Mouse (Mus musculus) intestine, postnatal 0 days (tissue): Measurements from ENCODE around the gene Ccdc60. TPM values are rescaled to one million over a fixed set of nuclear protein-coding genes. Genes with fewer than 3 reads are reported as not detected.
A peak's percentile ranks its signal among the peaks of the same experiment; 100 is the strongest.

ENCODE experiments used
- ATAC-seq: fragments of 200-750 bp; cut with Nextera tagmentation; 2 replicates; pipeline ENCODE4 v1.8.0; 2017; ENCODE audit warnings: mild to moderate bottlenecking, moderate TSS enrichment, moderate library complexity
- H3K27ac ChIP-seq: fragments of 300-500 bp; sonication (generic); 2 replicates; pipeline ENCODE4 v1.5.1; 2014; ENCODE audit warnings: mild to moderate bottlenecking, low read depth, low read length, moderate library complexity
- H3K27me3 ChIP-seq: fragments of 300-500 bp; sonication (generic); replicated peaks from 2 replicates; pipeline ENCODE4 v1.6.1; 2014; ENCODE audit warnings: low read length, mixed read lengths; ENCODE audit not compliant: control insufficient read depth, insufficient read depth
- H3K36me3 ChIP-seq: fragments of 300-500 bp; sonication (generic); 2 replicates; pipeline ENCODE4 v1.6.1; 2014; ENCODE audit warnings: mild to moderate bottlenecking, moderate library complexity; ENCODE audit not compliant: control insufficient read depth, insufficient read depth
- H3K4me1 ChIP-seq: fragments of 300-500 bp; sonication (generic); replicated peaks from 2 replicates; pipeline ENCODE4 v1.6.1; 2014; ENCODE audit warnings: antibody characterized with exemption, low read length, mixed read lengths; ENCODE audit not compliant: control insufficient read depth, insufficient read depth
- H3K4me2 ChIP-seq: fragments of 300-500 bp; sonication (generic); replicated peaks from 2 replicates; pipeline ENCODE4 v1.6.1; 2014; ENCODE audit warnings: low read depth, mild to moderate bottlenecking, moderate library complexity
- H3K4me3 ChIP-seq: fragments of 300-500 bp; sonication (generic); 2 replicates; pipeline ENCODE4 v1.5.1; 2014; ENCODE audit warnings: low read depth, low read length
- H3K9ac ChIP-seq: fragments of 300-500 bp; sonication (generic); 2 replicates; pipeline ENCODE4 v1.6.1; 2014; ENCODE audit warnings: mild to moderate bottlenecking, low read depth, low read length
- H3K9me3 ChIP-seq: fragments of 300-500 bp; sonication (generic); 2 replicates; pipeline ENCODE4 v1.6.1; 2016; ENCODE audit warnings: mixed run types; ENCODE audit not compliant: control insufficient read depth
- CTCF ChIP-seq: sonication (generic); IDR thresholded peaks from 2 replicates; pipeline ENCODE4 v1.5.1; 2016; ENCODE audit warnings: low read depth, mild to moderate bottlenecking, control low read depth, antibody characterized with exemption, moderate library complexity
- WGBS: fragments of 180-500 bp; shearing (Covaris S2); extraction: QIAGEN DNeasy Blood & Tissue Kit; methylation state at CpG from one replicate; pipeline ENCODE4 v1.1.7; 2014; 5-methylcytosine and 5-hydroxymethylcytosine counted together
- polyA plus RNA-seq: library from polyadenylated mRNA; unstranded; fragments of >200 nt; fragmentation: Nextera tagmentation; extraction: Ambion mirVana; gene quantifications from 2 replicates; pipeline ENCODE4 v1.2.1, GENCODE M21; 2015

Ccdc60 gene
- polyA plus RNA-seq, 1 experiment from 2014 or later = 0.77 TPM

- Histone ChIP-seq H3K4me2 (no peak overlapping the region), H3K27ac (no peak overlapping the region)
- WGBS = 63% methylated on average over 11 of the region's 11 CpGs
These were observed 79.2 kb downstream of the Ccdc60 start for GRCm38 (mm10) chr5:116209378-116210091.

GRCm38 (mm10) chr5:116208741-116209368 lies 79.9 kb downstream of the Ccdc60 start:
- Histone ChIP-seq H3K4me2 (no peak overlapping the region), H3K27me3 (no peaks in the 10 kb centered on the region), H3K4me3 (no peak overlapping the region), H3K4me1 (no peaks in the 10 kb centered on the region), H3K9me3 (no peaks in the 10 kb centered on the region), H3K36me3 (no peaks in the 10 kb centered on the region), H3K9ac (no peak overlapping the region), H3K27ac (no peak overlapping the region)
- WGBS = 31% methylated on average over 16 of the region's 16 CpGs
- no peak for TF ChIP-seq CTCF
- ATAC-seq = no peak

More at GRCm38 (mm10) chr5:116209378-116210091, 79.2 kb downstream of the Ccdc60 start:
- TF ChIP-seq CTCF = no peak
- Histone ChIP-seq H3K9me3 (no peaks in the 10 kb centered on the region), H3K27me3 (no peaks in the 10 kb centered on the region), H3K9ac (no peak overlapping the region), H3K4me3 (no peak overlapping the region), H3K36me3 (no peaks in the 10 kb centered on the region), H3K4me1 (no peaks in the 10 kb centered on the region)
- no peak for ATAC-seq

GRCm38 (mm10) chr5:116202692-116203091 lies 86.1 kb downstream of the Ccdc60 start:
- no peak for TF ChIP-seq CTCF
- no peak for ATAC-seq
- 87% methylated on average over 5 of the region's 5 CpGs for WGBS

GRCm38 (mm10) chr5:116194499-116194898 lies 94.3 kb downstream of the Ccdc60 start:
- Histone ChIP-seq H3K4me2 (no peak overlapping the region), H3K4me1 (no peaks in the 10 kb centered on the region), H3K27me3 (no peaks in the 10 kb centered on the region), H3K4me3 (no peak overlapping the region), H3K36me3 (no peaks in the 10 kb centered on the region), H3K9me3 (no peaks in the 10 kb centered on the region), H3K9ac (no peak overlapping the region), H3K27ac (no peak overlapping the region)
- no peak for ATAC-seq
- TF ChIP-seq CTCF = no peak
- WGBS = 40% methylated on average over 11 of the region's 11 CpGs

More at GRCm38 (mm10) chr5:116202692-116203091, 86.1 kb downstream of the Ccdc60 start:
- no peak overlapping the region for H3K9ac ChIP-seq
- no peaks in the 10 kb centered on the region for H3K27me3 ChIP-seq
- no peaks in the 10 kb centered on the region for H3K4me1 ChIP-seq
- no peaks in the 10 kb centered on the region for H3K36me3 ChIP-seq
- H3K9me3 ChIP-seq = no peaks in the 10 kb centered on the region
- no peak overlapping the region for H3K4me2 ChIP-seq
- H3K4me3 ChIP-seq = no peak overlapping the region
- no peak overlapping the region for H3K27ac ChIP-seq

GRCm38 (mm10) chr5:116192693-116193092 lies 96.1 kb downstream of the Ccdc60 start:
- H3K9ac ChIP-seq = no peak overlapping the region
- ATAC-seq = no peak
- no peaks in the 10 kb centered on the region for H3K4me1 ChIP-seq
- no peak overlapping the region for H3K4me3 ChIP-seq
- TF ChIP-seq CTCF = 0 out of 2 replicates have a peak, but pooled peaks have one; percentile 23
- no peak overlapping the region for H3K27ac ChIP-seq
- H3K9me3 ChIP-seq = no peaks in the 10 kb centered on the region
- H3K4me2 ChIP-seq = no peak overlapping the region
- H3K36me3 ChIP-seq = no peaks in the 10 kb centered on the region
- no peaks in the 10 kb centered on the region for H3K27me3 ChIP-seq
- WGBS = 68% methylated on average over 9 of the region's 9 CpGs

GRCm38 (mm10) chr5:116191596-116191995 lies 97.2 kb downstream of the Ccdc60 start:
- no peaks in the 10 kb centered on the region for H3K36me3 ChIP-seq
- no peak overlapping the region for H3K4me3 ChIP-seq
- no peak overlapping the region for H3K27ac ChIP-seq
- no peak for ATAC-seq
- 87% methylated on average over 3 of the region's 3 CpGs for WGBS
- no peaks in the 10 kb centered on the region for H3K27me3 ChIP-seq
- H3K4me1 ChIP-seq = no peaks in the 10 kb centered on the region
- TF ChIP-seq CTCF = no peak
- no peak overlapping the region for H3K4me2 ChIP-seq
- H3K9ac ChIP-seq = no peak overlapping the region
- H3K9me3 ChIP-seq = no peaks in the 10 kb centered on the region
